Mouse (Mus musculus) lung, postnatal 0 days (tissue): ENCODE results near the gene Hexim1.

ENCODE experiments used
- CTCF ChIP-seq: IDR thresholded peaks from 2 replicates; pipeline ENCODE4 v1.5.1; 2016; ENCODE audit warnings: antibody characterized with exemption, mild to moderate bottlenecking
- EP300 ChIP-seq: IDR thresholded peaks from 2 replicates; pipeline ENCODE4 v1.6.1; 2016; ENCODE audit warnings: antibody characterized with exemption, mild to moderate bottlenecking, control low read depth

GRCm38 (mm10) chr11:103096979-103097894 is 18.8 kb upstream of the Hexim1 start:
- TF ChIP-seq CTCF (no peak), EP300 (no peak)
